Mouse (Mus musculus): Measurements from ENCODE around the gene Col1a1. TPM values are rescaled to one million over a fixed set of nuclear protein-coding genes. Genes with fewer than 3 reads are reported as not detected.

Col1a1 gene
- total and polyA plus RNA-seq, 2 experiments from 2014 or later, result 44.7 to 65.4 TPM

DNA sequence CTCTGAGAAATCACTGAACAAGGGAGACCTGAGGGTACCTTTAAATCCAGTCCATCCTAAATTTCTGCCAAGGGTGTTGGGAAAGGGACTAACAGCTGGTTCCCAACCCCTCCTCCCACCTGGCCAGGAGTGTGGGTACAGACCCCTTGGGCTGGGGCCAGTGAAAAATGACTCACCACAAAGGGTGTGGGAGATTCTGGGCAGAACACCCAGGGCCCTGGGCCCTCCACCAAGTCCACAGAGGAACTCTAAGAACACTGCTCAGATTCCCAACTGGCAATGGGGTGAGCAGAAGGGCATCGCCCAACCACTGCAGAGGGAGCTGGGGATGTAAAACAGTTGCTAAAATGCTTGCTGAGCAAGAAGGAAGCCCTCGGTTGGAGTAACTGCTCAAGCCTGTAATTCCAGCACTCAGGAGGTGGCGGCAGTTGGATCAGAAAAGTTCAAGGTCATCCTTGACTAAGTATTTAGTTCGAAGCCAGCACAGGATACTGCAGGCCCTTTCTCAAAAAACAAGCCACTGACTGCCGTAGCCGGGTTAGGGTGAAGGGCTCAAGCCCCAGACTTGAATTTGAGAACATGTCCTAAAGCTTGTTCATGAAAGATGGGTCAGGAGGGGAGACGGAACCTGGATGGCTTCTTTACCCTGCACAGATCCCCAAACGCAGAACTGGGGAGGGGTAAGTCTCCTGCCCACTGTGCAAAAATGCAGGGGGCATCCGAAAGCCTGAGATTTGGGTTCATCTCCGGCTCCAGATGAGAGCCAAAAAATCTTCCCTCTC lies 52.9 kb downstream of the Col1a1 start:
- ATAC-seq (ENCODE audit: low FRiP score), result no peak
- H3K9ac ChIP-seq (replicated peaks; ENCODE audit: low read length, poor library complexity, severe bottlenecking), result peak overlapping the region; percentile 73
- DNase-seq (ENCODE audit: low spot score), result no peak
- H3K27ac ChIP-seq (ENCODE audit: low read depth, low read length), result peak overlapping the region; percentile 93
- no peaks in the 10 kb centered on the region for H3K27me3 ChIP-seq (ENCODE audit: insufficient read depth, low read length)
- no peak for TF ChIP-seq CTCF (IDR thresholded peaks at IDR 0.05)
- WGBS, result 18% methylated on average over 10 of the region's 10 CpGs
- H3K4me1 ChIP-seq (ENCODE audit: insufficient read depth, low read length), result peaks cover 24% of the 10 kb centered on the region
- H3K4me3 ChIP-seq (ENCODE audit: low read depth, low read length), result peak overlapping the region; percentile 94
- no peaks in the 10 kb centered on the region for H3K36me3 ChIP-seq (ENCODE audit: insufficient read depth, low read length)
- peak overlapping the region; percentile 98 for H3K4me2 ChIP-seq (ENCODE audit: low read depth, low read length, poor library complexity, severe bottlenecking)
- H3K9me3 ChIP-seq (ENCODE audit: low read length), result no peaks in the 10 kb centered on the region

DNA sequence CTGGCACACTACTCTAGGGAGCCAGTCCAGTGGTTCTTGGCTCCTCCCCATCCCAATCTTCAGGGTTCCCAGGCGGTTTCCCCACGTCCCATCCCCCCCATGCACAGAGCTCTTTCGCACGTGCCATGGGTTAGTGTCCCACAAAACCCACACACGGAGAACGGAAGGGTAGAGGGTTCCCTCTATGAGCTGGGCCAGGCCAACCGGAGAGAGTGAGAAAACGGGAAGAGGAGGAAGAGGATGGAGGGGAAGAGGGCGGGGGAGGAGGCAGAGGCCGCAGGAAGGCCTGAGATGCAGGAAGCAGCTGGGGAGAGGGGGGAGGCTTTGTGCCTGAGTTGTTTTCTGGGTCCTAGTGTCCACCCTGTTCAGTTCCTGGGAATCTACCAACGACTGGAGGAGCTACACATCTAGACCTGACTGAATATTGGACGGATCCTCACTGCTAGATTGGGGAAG lies 53.6 kb downstream of the Col1a1 start:
- Histone ChIP-seq H3K9me3 (ENCODE audit: low read length) (no peaks in the 10 kb centered on the region), H3K27me3 (ENCODE audit: insufficient read depth, low read length) (no peaks in the 10 kb centered on the region), H3K9ac (replicated peaks; ENCODE audit: low read length, poor library complexity, severe bottlenecking) (peak overlapping the region; percentile 73), H3K27ac (ENCODE audit: low read depth, low read length) (peak overlapping the region; percentile 93), H3K4me2 (ENCODE audit: low read depth, low read length, poor library complexity, severe bottlenecking) (peak overlapping the region; percentile 98), H3K4me1 (ENCODE audit: insufficient read depth, low read length) (peaks cover 29% of the 10 kb centered on the region), H3K4me3 (ENCODE audit: low read depth, low read length) (peak overlapping the region; percentile 94), H3K36me3 (ENCODE audit: insufficient read depth, low read length) (no peaks in the 10 kb centered on the region)
- peak; percentile 58 for ATAC-seq (ENCODE audit: low FRiP score)
- peak; percentile 3; the same call in 1 of the 2 replicates for TF ChIP-seq CTCF (IDR thresholded peaks at IDR 0.05)
- WGBS, result under 1% methylated on average over 11 of the region's 12 CpGs
- DNase-seq (ENCODE audit: low spot score), result peak; percentile 95

DNA sequence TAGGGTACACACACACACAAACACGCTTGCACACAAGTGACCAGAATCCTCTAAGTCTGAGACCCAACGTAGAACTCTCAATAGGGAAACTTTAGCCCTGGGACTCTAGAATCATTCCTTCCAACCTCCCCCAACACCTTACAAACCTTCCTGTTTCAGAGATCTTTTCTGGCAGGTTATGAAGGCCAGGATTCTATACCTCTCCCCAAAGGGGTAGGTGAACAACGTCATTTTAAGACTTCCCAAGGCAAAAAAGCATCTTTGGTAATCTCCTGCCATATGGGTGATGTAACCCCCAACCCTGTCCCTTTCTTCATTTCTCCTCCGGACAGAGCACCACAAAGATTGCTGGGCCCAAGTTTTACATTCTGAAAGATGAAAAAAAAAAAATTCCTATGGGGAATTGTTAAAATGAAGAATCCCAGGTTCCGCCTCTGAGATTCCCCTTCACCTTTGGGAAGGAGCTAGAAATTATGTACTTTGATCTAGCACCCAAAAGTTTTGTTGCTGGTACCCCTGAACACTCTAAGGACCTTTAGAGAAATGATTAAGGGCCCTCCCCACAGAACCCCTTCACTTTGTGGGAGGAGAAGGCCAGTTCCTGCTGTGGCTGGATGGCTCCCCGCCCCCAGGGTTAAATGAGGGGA lies 54.2 kb downstream of the Col1a1 start:
- Histone ChIP-seq H3K4me3 (ENCODE audit: low read depth, low read length) (peak overlapping the region; percentile 94), H3K27ac (ENCODE audit: low read depth, low read length) (peak overlapping the region; percentile 93), H3K36me3 (ENCODE audit: insufficient read depth, low read length) (no peaks in the 10 kb centered on the region), H3K9ac (replicated peaks; ENCODE audit: low read length, poor library complexity, severe bottlenecking) (peak overlapping the region; percentile 91), H3K9me3 (ENCODE audit: low read length) (no peaks in the 10 kb centered on the region), H3K4me1 (ENCODE audit: insufficient read depth, low read length) (peaks cover 36% of the 10 kb centered on the region), H3K27me3 (ENCODE audit: insufficient read depth, low read length) (no peaks in the 10 kb centered on the region), H3K4me2 (ENCODE audit: low read depth, low read length, poor library complexity, severe bottlenecking) (peak overlapping the region; percentile 98)
- no peak for TF ChIP-seq CTCF (IDR thresholded peaks at IDR 0.05)
- ATAC-seq (ENCODE audit: low FRiP score) (no peak), DNase-seq (ENCODE audit: low spot score) (no peak)
- WGBS, result 40% methylated on average over 6 of the region's 6 CpGs

DNA sequence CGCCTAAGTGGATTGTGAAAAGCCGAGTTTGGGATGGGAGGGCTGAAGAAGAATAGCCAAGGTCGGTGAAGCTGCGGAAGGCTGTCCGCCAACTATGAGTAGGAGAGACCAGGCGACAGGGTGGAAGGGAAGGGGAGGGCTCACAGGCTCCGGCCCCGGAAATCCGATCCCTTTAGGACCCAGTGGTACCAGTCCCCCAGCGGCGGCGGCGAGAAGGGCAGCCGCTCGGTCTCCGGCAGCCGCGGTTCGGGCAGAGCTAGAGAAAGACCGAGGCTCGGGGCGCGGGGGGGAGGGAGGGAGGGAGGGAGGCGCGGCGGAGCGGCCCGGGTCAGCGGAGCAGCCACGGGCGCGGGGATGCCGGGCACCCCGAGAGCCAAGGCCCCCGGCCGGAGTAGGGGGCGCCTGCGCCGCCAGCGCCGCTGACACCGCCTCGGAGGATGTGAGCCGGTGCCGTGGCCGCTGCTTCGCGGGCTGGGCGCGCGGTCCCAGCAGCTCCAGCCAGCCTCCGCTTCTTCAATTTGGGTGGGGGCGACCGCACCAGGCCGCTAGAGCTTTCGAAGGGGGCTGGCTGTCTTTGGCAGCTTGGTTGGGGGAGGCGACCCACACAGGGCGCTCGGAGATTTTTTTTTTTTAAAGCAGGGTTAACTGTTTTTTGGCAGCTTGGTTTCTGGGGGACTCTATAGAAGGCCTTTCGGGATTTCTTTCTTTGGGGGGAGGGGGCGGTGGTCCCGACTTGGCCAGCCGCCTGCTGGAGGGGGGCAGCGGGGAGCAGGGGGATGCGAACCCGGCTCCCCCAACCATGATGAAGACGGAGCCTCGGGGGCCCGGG lies 54.9 kb downstream of the Col1a1 start, which contains the start of gene Ppp1r9b:
Gene Ppp1r9b (plus strand): TSS at position 287 of the 829 bp plus-strand sequence.
- H3K36me3 ChIP-seq (ENCODE audit: insufficient read depth, low read length), result no peaks in the 10 kb centered on the region; the same call in 1 of the 2 replicates
- peak within 1 kb of the TSS; percentile 91 for H3K9ac ChIP-seq (replicated peaks; ENCODE audit: low read length, poor library complexity, severe bottlenecking)
- peak; percentile 81 for ATAC-seq (ENCODE audit: low FRiP score)
- H3K27me3 ChIP-seq (ENCODE audit: insufficient read depth, low read length), result no peaks in the 10 kb centered on the region
- H3K9me3 ChIP-seq (ENCODE audit: low read length), result no peaks in the 10 kb centered on the region
- under 1% methylated on average over 61 of the region's 69 CpGs for WGBS
- H3K4me2 ChIP-seq (ENCODE audit: low read depth, low read length, poor library complexity, severe bottlenecking), result peak within 1 kb of the TSS; percentile 98
- peak within 1 kb of the TSS; percentile 94 for H3K4me3 ChIP-seq (ENCODE audit: low read depth, low read length)
- peak; percentile 94 for DNase-seq (ENCODE audit: low spot score)
- peak within 1 kb of the TSS; percentile 93 for H3K27ac ChIP-seq (ENCODE audit: low read depth, low read length)
- peaks cover 42% of the 10 kb centered on the region for H3K4me1 ChIP-seq (ENCODE audit: insufficient read depth, low read length)
- peak; percentile 72 for TF ChIP-seq CTCF (IDR thresholded peaks at IDR 0.05)

DNA sequence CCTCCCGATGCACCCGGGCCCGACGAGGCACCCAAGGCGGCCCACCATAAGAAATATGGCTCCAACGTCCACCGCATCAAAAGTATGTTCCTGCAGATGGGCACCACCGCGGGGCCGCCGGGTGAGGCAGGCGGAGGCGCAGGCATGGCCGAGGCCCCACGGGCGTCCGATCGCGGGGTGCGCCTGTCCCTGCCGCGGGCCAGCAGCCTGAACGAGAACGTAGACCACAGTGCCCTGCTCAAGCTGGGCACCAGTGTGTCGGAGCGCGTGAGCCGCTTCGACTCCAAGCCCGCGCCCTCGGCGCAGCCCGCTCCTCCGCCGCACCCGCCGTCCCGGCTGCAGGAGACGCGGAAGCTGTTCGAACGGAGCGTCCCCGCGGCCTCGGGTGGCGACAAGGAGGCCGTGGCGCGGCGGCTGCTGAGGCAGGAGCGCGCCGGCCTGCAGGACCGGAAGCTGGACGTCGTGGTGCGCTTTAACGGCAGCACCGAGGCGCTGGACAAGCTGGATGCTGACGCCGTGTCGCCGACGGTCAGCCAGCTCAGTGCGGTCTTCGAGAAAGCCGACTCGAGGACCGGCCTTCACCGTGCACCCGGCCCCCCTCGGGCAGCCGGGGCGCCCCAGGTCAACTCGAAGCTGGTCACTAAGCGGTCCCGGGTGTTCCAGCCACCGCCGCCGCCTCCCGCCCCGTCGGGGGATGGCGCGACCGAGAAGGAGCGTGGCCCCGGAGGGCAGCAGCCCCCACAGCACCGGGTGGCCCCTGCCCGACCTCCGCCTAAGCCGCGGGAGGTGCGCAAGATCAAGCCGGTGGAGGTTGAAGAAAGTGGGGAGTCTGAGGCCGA lies 55.8 kb downstream of the Col1a1 start:
- Histone ChIP-seq H3K9ac (replicated peaks; ENCODE audit: low read length, poor library complexity, severe bottlenecking) (peak overlapping the region; percentile 91), H3K9me3 (ENCODE audit: low read length) (no peaks in the 10 kb centered on the region), H3K27me3 (ENCODE audit: insufficient read depth, low read length) (no peaks in the 10 kb centered on the region), H3K4me1 (ENCODE audit: insufficient read depth, low read length) (peaks cover 42% of the 10 kb centered on the region), H3K4me2 (ENCODE audit: low read depth, low read length, poor library complexity, severe bottlenecking) (peak overlapping the region; percentile 98), H3K27ac (ENCODE audit: low read depth, low read length) (peak overlapping the region; percentile 93), H3K4me3 (ENCODE audit: low read depth, low read length) (peak overlapping the region; percentile 94), H3K36me3 (ENCODE audit: insufficient read depth, low read length) (peaks cover 8% of the 10 kb centered on the region)
- under 1% methylated on average over 92 of the region's 99 CpGs for WGBS
- DNase-seq (ENCODE audit: low spot score), result peak; percentile 38
- TF ChIP-seq CTCF (IDR thresholded peaks at IDR 0.05), result no peak
- ATAC-seq (ENCODE audit: low FRiP score), result no peak

Data from midbrain, postnatal 0 days (tissue).